Mouse (Mus musculus) spleen, postnatal 10 days (tissue): ENCODE data around the gene Tusc2.

Experiments used
- DNase-seq, 2 experiments: peaks; one replicate each; pipeline ENCODE4 v3.0.0; 2021 to 2022; ENCODE audit warnings: low spot score in 2 of 2

Tusc2 gene

GRCm38 (mm10) chr9:107587833-107588639, 25.0 kb downstream of the Tusc2 start:
- DNase-seq: peak in 1 of 2 experiments; percentile 73

- peak; percentile 67 to 81 for DNase-seq
Observed at GRCm38 (mm10) chr9:107590058-107590772, 27.2 kb downstream of the Tusc2 start.

GRCm38 (mm10) chr9:107590773-107591060, 27.7 kb downstream of the Tusc2 start:
- no peak for DNase-seq

GRCm38 (mm10) chr9:107593101-107593976, 30.3 kb downstream of the Tusc2 start:
- DNase-seq: peak in 1 of 2 experiments; percentile 22

GRCm38 (mm10) chr9:107594281-107595062, 31.4 kb downstream of the Tusc2 start:
- no peak for DNase-seq

GRCm38 (mm10) chr9:107596619-107597569, 33.8 kb downstream of the Tusc2 start:
- DNase-seq: no peak

GRCm38 (mm10) chr9:107598385-107598784, 35.3 kb downstream of the Tusc2 start:
- DNase-seq: no peak

- no peak for DNase-seq
Observed at GRCm38 (mm10) chr9:107599433-107599832, 36.4 kb downstream of the Tusc2 start.

GRCm38 (mm10) chr9:107599842-107600241, 36.8 kb downstream of the Tusc2 start:
- DNase-seq: no peak

GRCm38 (mm10) chr9:107600745-107601144, 37.7 kb downstream of the Tusc2 start:
- peak in 1 of 2 experiments; percentile 56 for DNase-seq

- peak in 1 of 2 experiments; percentile 27 for DNase-seq
Observed at GRCm38 (mm10) chr9:107601275-107601674, 38.2 kb downstream of the Tusc2 start.

- DNase-seq: peak; percentile 96 to 97
Observed at GRCm38 (mm10) chr9:107602068-107602648, 39.1 kb downstream of the Tusc2 start.

- DNase-seq: peak in 1 of 2 experiments; percentile 43
Observed at GRCm38 (mm10) chr9:107603251-107603650, 40.2 kb downstream of the Tusc2 start.

- peak in 1 of 2 experiments; percentile 38 for DNase-seq
Observed at GRCm38 (mm10) chr9:107605041-107605661, 42.1 kb downstream of the Tusc2 start.

- DNase-seq: peak in 1 of 2 experiments; percentile 24
Observed at GRCm38 (mm10) chr9:107606591-107606990, 43.5 kb downstream of the Tusc2 start.

GRCm38 (mm10) chr9:107607036-107607435, 44.0 kb downstream of the Tusc2 start:
- DNase-seq: no peak

GRCm38 (mm10) chr9:107607653-107608245, 44.7 kb downstream of the Tusc2 start:
- DNase-seq: no peak

GRCm38 (mm10) chr9:107608741-107609432, 45.8 kb downstream of the Tusc2 start, which contains the start of gene Sema3b:
Gene Sema3b, minus strand, starts transcription at chr9:107609229.
- DNase-seq: no peak
